Mouse (Mus musculus): Measurements from ENCODE around the gene Noc4l. TPM values are rescaled to one million over a fixed set of nuclear protein-coding genes. Genes with fewer than 3 reads are reported as not detected.

The Noc4l gene
- polyA plus RNA-seq, 1 experiment from 2014 or later: 33.8 TPM

- no peak for TF ChIP-seq CTCF (IDR thresholded peaks at IDR 0.05; ENCODE audit: low read depth)
- Histone ChIP-seq H3K27ac (no peak overlapping the region), H3K27me3 (ENCODE audit: insufficient read depth, low read length) (no peaks in the 10 kb centered on the region), H3K4me3 (replicated peaks; ENCODE audit: low read depth, low read length) (no peak overlapping the region), H3K36me3 (ENCODE audit: insufficient read depth, low read length) (no peaks in the 10 kb centered on the region), H3K9me3 (replicated peaks; ENCODE audit: low read length) (no peaks in the 10 kb centered on the region), H3K9ac (ENCODE audit: low read depth, low read length) (no peak overlapping the region), H3K4me2 (ENCODE audit: low read length) (no peak overlapping the region), H3K4me1 (replicated peaks; ENCODE audit: insufficient read depth, low read length) (no peaks in the 10 kb centered on the region)
- WGBS: 90% methylated on average over 7 of the region's 7 CpGs
- ATAC-seq (replicated peaks; ENCODE audit: low FRiP score, low read depth) (no peak), DNase-seq (ENCODE audit: low spot score) (no peak)
Measured at GRCm38 (mm10) chr5:110610484-110610883, 42.7 kb downstream of the Noc4l start.

- no peak for TF ChIP-seq CTCF (IDR thresholded peaks at IDR 0.05; ENCODE audit: low read depth)
- H3K9me3 ChIP-seq (replicated peaks; ENCODE audit: low read length): no peaks in the 10 kb centered on the region
- no peak overlapping the region for H3K4me3 ChIP-seq (replicated peaks; ENCODE audit: low read depth, low read length)
- DNase-seq (ENCODE audit: low spot score): no peak
- no peaks in the 10 kb centered on the region for H3K27me3 ChIP-seq (ENCODE audit: insufficient read depth, low read length)
- no peaks in the 10 kb centered on the region for H3K4me1 ChIP-seq (replicated peaks; ENCODE audit: insufficient read depth, low read length)
- WGBS: 73% methylated on average over 5 of the region's 5 CpGs
- H3K27ac ChIP-seq: no peak overlapping the region
- no peak overlapping the region for H3K4me2 ChIP-seq (ENCODE audit: low read length)
- no peak for ATAC-seq (replicated peaks; ENCODE audit: low FRiP score, low read depth)
- H3K36me3 ChIP-seq (ENCODE audit: insufficient read depth, low read length): no peaks in the 10 kb centered on the region
- H3K9ac ChIP-seq (ENCODE audit: low read depth, low read length): no peak overlapping the region
Measured at GRCm38 (mm10) chr5:110609868-110610267, 43.3 kb downstream of the Noc4l start.

- Histone ChIP-seq H3K4me2 (ENCODE audit: low read length) (no peak overlapping the region), H3K4me3 (replicated peaks; ENCODE audit: low read depth, low read length) (no peak overlapping the region), H3K27me3 (ENCODE audit: insufficient read depth, low read length) (no peaks in the 10 kb centered on the region), H3K36me3 (ENCODE audit: insufficient read depth, low read length) (no peaks in the 10 kb centered on the region), H3K9me3 (replicated peaks; ENCODE audit: low read length) (no peaks in the 10 kb centered on the region), H3K4me1 (replicated peaks; ENCODE audit: insufficient read depth, low read length) (no peaks in the 10 kb centered on the region), H3K9ac (ENCODE audit: low read depth, low read length) (no peak overlapping the region), H3K27ac (no peak overlapping the region)
- DNase-seq (ENCODE audit: low spot score): no peak
- WGBS: 77% methylated on average over 3 of the region's 3 CpGs
- TF ChIP-seq CTCF (IDR thresholded peaks at IDR 0.05; ENCODE audit: low read depth): no peak
- ATAC-seq (replicated peaks; ENCODE audit: low FRiP score, low read depth): no peak
Measured at GRCm38 (mm10) chr5:110609425-110609824, 43.8 kb downstream of the Noc4l start.

- DNase-seq (ENCODE audit: low spot score): no peak
- no peaks in the 10 kb centered on the region for H3K9me3 ChIP-seq (replicated peaks; ENCODE audit: low read length)
- no peaks in the 10 kb centered on the region for H3K4me1 ChIP-seq (replicated peaks; ENCODE audit: insufficient read depth, low read length)
- WGBS: 64% methylated on average over 8 of the region's 8 CpGs
- ATAC-seq (replicated peaks; ENCODE audit: low FRiP score, low read depth): no peak
- no peaks in the 10 kb centered on the region for H3K27me3 ChIP-seq (ENCODE audit: insufficient read depth, low read length)
- no peak overlapping the region for H3K27ac ChIP-seq
- no peak overlapping the region for H3K4me2 ChIP-seq (ENCODE audit: low read length)
- no peaks in the 10 kb centered on the region for H3K36me3 ChIP-seq (ENCODE audit: insufficient read depth, low read length)
- no peak overlapping the region for H3K9ac ChIP-seq (ENCODE audit: low read depth, low read length)
- no peak for TF ChIP-seq CTCF (IDR thresholded peaks at IDR 0.05; ENCODE audit: low read depth)
- H3K4me3 ChIP-seq (replicated peaks; ENCODE audit: low read depth, low read length): no peak overlapping the region
Measured at GRCm38 (mm10) chr5:110608941-110609340, 44.3 kb downstream of the Noc4l start.

- DNase-seq (ENCODE audit: low spot score) (no peak), ATAC-seq (replicated peaks; ENCODE audit: low FRiP score, low read depth) (no peak)
- no peaks in the 10 kb centered on the region for H3K27me3 ChIP-seq (ENCODE audit: insufficient read depth, low read length)
- TF ChIP-seq CTCF (IDR thresholded peaks at IDR 0.05; ENCODE audit: low read depth): no peak
- no peak overlapping the region for H3K9ac ChIP-seq (ENCODE audit: low read depth, low read length)
- H3K9me3 ChIP-seq (replicated peaks; ENCODE audit: low read length): no peaks in the 10 kb centered on the region
- no peaks in the 10 kb centered on the region for H3K4me1 ChIP-seq (replicated peaks; ENCODE audit: insufficient read depth, low read length)
- H3K36me3 ChIP-seq (ENCODE audit: insufficient read depth, low read length): no peaks in the 10 kb centered on the region
- no peak overlapping the region for H3K4me2 ChIP-seq (ENCODE audit: low read length)
- H3K27ac ChIP-seq: no peak overlapping the region
- no peak overlapping the region for H3K4me3 ChIP-seq (replicated peaks; ENCODE audit: low read depth, low read length)
- WGBS: 84% methylated on average over 6 of the region's 6 CpGs
Measured at GRCm38 (mm10) chr5:110608336-110608735, 44.9 kb downstream of the Noc4l start.

- Histone ChIP-seq H3K36me3 (ENCODE audit: insufficient read depth, low read length) (no peaks in the 10 kb centered on the region), H3K4me3 (replicated peaks; ENCODE audit: low read depth, low read length) (no peak overlapping the region), H3K4me2 (ENCODE audit: low read length) (no peak overlapping the region), H3K9me3 (replicated peaks; ENCODE audit: low read length) (no peaks in the 10 kb centered on the region), H3K27ac (no peak overlapping the region), H3K27me3 (ENCODE audit: insufficient read depth, low read length) (no peaks in the 10 kb centered on the region), H3K9ac (ENCODE audit: low read depth, low read length) (no peak overlapping the region), H3K4me1 (replicated peaks; ENCODE audit: insufficient read depth, low read length) (no peaks in the 10 kb centered on the region)
- no peak for ATAC-seq (replicated peaks; ENCODE audit: low FRiP score, low read depth)
- no peak for TF ChIP-seq CTCF (IDR thresholded peaks at IDR 0.05; ENCODE audit: low read depth)
- WGBS: 41% methylated on average over 3 of the region's 3 CpGs
- no peak for DNase-seq (ENCODE audit: low spot score)
Measured at GRCm38 (mm10) chr5:110607767-110608166, 45.5 kb downstream of the Noc4l start.

- 48% methylated on average over 5 of the region's 5 CpGs for WGBS
Measured at GRCm38 (mm10) chr5:110605531-110606221, 47.5 kb downstream of the Noc4l start.

More at GRCm38 (mm10) chr5:110605531-110606221, 47.5 kb downstream of the Noc4l start:
- no peak overlapping the region for H3K27ac ChIP-seq
- no peak overlapping the region for H3K4me3 ChIP-seq (replicated peaks; ENCODE audit: low read depth, low read length)
- H3K4me2 ChIP-seq (ENCODE audit: low read length): no peak overlapping the region
- DNase-seq (ENCODE audit: low spot score): no peak
- no peak for TF ChIP-seq CTCF (IDR thresholded peaks at IDR 0.05; ENCODE audit: low read depth)
- ATAC-seq (replicated peaks; ENCODE audit: low FRiP score, low read depth): no peak
- H3K9ac ChIP-seq (ENCODE audit: low read depth, low read length): no peak overlapping the region
- H3K36me3 ChIP-seq (ENCODE audit: insufficient read depth, low read length): no peaks in the 10 kb centered on the region
- H3K4me1 ChIP-seq (replicated peaks; ENCODE audit: insufficient read depth, low read length): no peaks in the 10 kb centered on the region
- H3K27me3 ChIP-seq (ENCODE audit: insufficient read depth, low read length): no peaks in the 10 kb centered on the region
- no peaks in the 10 kb centered on the region for H3K9me3 ChIP-seq (replicated peaks; ENCODE audit: low read length)
